Mouse (Mus musculus): ENCODE measurements around the gene Spop.
A peak's percentile ranks its signal among the peaks of the same experiment; 100 is the strongest.
"Not testable (repeated sequence)": the region's sequence is repeated elsewhere in the genome, so short reads cannot be mapped to it uniquely, and the experiment has no call there.

The Spop gene

GRCm38 (mm10) chr11:95501826-95502225, 87.9 kb downstream of the Spop start:
- not testable (repeated sequence) for DNase-seq

GRCm38 (mm10) chr11:95503581-95504180, 89.8 kb downstream of the Spop start:
- DNase-seq = no peak

DNA sequence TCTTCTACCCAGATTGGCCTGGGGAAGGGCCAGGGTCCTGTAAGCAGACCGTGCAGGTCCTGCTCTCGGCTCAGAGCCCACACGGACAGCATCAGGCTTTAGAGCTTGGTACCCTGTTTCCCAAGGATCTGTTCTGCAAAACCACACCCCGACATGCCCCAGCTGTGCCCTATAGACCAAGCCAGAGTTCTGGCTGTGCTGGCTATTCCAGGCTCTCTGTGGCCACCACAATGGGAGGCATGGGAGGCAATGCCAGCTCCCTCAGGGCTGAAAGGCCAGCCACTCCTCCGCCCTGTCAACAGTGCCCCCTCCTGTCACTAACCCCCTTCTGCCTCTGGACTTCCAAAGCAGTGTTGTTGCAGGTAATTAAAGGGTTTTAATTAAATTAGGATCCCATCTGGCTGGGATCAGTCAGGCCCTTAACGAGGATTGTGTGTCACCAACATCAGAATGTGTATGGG, 90.4 kb downstream of the Spop start:
- no peak for DNase-seq

DNA sequence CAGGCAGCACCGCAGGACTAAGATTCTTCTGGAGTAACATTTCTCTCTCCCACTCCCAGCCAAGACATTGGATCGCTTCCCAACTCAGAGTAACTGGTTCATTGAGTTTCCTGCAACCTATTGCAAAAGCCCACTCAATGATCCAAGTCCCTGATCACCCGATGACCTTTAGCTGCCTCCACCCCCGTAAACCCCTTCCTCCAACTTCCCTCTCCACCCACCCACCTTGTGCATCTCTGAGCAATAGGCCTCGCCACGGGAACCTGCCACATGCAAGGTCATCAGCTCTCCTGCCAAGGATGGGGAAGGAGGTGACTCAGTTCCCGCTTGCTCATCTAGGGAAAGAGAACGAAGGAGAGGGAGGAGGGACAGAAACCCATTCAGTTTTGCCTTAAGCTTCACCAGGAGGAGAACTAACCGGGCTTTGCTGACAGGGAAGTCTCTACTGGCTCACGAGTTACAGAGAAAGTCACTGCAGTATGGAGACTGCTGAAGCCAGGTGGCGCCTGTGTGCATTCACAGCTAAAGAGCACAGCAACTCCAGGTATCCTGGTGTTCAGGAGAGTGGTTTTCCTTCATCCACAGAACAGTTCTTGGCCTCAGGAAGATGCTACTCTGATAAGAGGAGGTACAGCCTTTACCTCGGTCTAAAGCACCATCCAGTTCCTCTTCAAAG, 93.3 kb downstream of the Spop start:
- DNase-seq = no peak

DNA sequence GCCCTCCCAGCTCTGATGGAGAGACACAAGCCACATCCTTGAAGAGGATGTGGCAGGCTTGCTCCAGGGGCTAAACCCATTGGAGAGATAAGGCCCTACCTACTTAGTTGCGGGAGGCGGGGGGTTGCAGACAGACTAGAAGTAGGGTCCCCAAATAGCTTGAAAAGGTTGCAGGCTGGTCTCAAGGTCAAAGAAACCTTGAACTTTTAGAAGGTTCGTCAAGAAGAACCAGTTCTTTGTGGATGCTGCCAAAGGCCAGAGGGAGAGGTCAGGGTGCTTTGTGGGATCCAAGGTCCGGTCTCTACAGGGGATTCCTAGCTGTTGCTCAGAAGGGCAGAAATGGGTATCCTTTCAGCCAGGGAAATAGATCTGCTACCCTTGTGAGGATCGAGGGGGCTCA, 93.9 kb downstream of the Spop start:
- DNase-seq = no peak

DNA sequence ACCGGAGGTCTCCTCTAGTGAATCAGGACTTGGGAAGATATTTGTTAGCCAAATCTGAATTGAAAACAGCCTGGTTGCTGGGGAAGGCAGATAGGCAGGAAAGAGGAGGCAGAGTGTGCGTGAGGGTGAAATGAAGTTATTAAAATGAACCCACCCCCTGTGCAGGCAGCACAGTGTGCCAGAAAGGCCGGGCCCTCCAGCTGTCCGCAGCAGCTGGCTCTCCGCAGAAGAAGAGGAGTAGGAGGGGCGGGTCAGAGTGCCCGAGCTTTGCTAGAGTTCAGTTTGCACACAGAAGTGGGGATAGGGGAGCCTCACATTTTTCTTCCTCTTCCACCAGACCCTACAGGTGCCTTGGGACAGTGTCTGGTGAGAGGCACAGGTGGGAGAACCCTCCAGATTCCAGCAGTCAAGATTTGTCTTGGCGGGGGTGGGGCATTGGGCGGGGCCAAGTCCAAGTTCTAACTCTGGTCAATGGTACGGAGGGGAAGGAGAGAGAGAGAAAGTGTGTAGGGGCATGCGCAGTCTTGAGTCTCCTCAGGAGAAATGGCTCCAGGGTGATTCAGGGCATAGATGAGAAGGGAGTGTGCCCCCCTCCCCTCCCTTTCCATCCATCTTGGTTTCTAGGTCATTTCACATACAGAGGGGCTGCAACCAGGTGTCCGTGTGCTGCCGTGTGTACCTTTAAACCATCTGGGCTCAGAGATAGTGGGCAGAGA, 94.5 kb downstream of the Spop start:
- DNase-seq = no peak

GRCm38 (mm10) chr11:95509126-95509717, 95.3 kb downstream of the Spop start:
- DNase-seq = peak; percentile 13

DNA sequence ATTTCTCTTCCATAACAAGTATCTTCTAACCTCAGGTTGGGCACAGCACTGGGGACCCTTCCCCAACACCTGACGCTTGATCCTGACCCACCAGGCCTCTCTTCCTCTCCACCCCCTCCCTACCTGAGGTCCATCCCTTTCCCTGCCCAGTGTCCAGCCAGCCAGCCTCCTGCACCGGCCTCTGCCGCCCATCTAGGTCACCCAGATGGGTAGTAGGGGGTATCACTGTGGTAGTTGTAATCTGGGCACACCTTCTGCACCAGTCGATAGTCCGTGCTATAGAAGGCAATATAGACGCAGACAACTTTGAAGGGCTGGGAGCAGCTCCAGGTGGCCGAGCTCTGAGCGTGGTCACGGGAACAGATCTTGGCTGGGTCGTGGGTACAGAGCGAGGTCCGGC, 96.8 kb downstream of the Spop start:
- no peak for DNase-seq

DNA sequence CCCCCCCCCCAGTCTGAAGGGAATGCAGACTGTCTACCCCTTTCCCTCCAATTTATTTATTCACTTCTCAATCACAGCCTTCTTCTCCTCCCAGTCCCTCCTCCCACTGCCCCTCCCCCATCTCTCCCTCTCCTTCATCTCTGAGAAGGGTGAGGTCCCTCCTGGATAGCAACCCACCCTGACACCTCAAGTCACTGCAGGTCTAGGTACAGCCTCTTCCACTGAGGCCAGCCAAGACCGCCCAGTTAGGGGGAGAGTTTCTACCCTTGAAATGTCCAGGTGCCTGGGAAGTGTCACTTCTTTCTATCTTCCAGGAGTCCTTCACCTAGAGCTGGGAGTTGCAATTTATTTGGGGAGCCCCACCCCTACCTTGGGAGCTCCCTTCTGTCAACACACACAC, 98.0 kb downstream of the Spop start:
- DNase-seq = no peak

- no peak for DNase-seq
These were observed 98.5 kb downstream of the Spop start for GRCm38 (mm10) chr11:95512383-95512782.

GRCm38 (mm10) chr11:95513461-95514297, 99.8 kb downstream of the Spop start:
- no peak for DNase-seq

DNA sequence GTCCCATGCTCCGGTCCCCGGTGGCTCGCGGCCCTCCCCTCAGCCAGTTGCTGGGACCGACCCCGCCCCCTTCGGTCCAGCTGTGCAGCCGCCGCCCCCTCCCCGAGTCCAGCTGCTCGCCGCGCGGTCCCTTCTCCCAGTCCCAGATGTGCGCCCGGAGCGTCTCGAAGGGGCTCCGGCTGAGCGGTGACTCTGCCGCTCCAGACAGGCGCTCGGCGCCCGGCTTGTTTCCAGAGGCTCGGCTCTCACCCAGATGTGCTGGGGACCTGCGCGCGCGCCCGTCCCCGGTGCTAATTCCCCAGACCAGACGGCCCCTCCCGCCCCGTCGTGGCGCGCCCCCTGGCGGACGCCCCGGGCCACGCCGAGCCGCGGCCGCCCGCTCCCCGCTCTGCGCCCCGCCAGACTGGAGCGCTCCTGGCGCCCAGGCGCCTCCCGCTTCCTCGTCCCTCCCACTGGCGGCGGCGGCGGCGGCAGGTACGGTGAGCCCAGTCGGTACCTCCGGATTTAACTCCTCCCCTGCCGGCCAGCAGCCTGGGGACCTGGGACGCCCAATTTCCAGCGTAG, 100.5 kb downstream of the Spop start, which contains the start of gene Nxph3:
TSS of gene Nxph3 (minus strand) at position 273 of the 564 bp plus-strand sequence.
- peak; percentile 70 for DNase-seq

DNA sequence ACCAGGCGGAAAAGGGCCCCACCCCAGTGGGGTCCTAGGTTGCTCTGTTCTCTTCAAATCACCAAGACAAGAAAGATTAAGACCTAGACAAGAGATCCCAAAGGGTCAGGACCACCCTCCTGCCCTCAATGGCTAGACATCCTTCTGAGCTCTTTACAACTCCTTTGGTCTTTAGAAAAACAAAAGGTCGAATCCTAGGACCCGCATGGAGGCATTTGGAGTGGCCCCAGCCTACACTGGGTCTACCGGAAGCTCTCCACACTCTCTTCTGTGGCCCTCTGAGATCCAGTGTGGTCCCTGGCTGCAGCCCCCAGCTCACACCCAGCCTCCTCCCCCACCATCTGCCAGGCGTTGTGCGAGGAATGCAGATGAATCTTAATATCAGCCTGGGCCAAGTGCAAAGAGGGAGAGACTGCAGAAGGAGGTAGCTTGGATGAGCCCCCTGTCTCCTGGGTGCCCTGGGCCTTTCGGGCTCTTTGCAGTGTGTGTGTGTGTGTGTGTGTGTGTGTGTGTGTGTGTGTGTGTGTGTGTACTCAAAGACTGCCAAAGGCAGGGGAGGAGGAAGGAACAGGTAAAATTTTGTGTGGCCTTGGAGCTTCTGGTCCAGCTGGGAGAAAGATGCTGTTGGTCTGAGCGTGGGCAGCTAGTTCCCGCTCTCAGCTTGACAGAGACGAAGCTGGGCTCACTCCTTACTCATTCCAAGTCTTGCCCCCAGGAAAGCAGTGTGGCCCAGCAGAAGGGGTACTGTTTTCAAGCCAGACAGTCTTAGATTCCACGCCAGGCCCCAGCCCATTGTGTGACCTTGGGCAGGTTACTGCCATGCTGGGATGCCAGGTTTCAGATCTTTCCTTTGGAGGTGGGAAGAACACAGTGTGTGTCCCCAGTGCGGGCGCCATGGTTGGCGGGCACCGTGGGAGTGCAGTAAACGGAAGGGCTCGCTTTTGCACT, 101.8 kb downstream of the Spop start:
- DNase-seq = no peak

DNA sequence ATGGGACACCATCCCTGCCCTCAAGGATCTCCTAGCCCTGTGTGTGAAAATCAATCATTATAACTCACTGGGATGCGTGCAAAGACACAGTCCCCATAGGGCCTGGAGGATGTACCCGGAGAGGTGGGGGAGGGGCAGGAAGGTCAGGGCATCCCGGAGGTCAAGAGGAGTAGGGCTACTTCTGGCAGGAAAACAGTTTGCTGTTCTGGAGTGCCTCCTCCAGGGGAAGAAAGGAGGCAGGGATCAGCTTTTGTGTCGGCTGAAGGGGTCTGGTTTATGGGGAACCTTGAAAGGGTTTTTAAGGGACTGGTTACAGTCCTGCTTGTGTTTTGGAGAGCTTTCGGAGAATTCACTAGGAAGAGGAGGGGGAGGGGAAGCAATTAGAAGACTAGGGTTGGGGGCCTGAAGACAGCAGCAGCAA, 102.6 kb downstream of the Spop start:
- DNase-seq = no peak

GRCm38 (mm10) chr11:95517162-95517561, 103.3 kb downstream of the Spop start:
- no peak for DNase-seq

GRCm38 (mm10) chr11:95519299-95519698, 105.4 kb downstream of the Spop start:
- DNase-seq = no peak

- DNase-seq = no peak
These were observed 106.1 kb downstream of the Spop start for GRCm38 (mm10) chr11:95519996-95520395.

DNA sequence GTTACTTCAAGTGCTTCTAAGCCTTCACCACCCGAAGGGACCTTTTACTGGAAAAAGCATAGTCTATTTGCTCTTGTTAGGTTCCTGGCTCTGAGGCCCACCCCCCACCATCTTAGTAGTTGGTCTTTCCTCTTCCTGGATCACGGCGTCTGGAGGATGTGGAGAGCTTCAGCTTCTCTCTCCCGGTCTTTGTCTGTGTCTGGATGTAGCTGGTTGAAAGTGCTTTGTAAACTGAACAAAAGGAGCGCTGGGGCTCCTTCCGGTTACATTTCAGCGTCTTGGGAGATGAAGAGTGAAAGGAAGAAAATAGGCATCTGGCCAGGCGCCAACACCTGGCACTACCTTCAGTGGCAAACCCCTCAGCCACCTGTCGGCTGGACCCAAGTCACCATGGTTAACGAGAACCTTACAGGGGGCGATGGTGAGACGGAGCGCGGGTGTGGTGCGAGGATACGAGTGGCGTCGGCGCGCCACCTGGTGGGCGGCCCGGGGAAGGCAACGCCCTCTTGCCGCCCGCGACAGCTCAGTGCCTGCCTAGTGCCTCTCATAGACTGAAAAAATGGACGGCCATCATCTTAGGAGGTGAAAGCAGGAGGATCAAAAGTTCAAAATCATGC, 106.7 kb downstream of the Spop start:
- DNase-seq = peak; percentile 93

GRCm38 (mm10) chr11:95521563-95521962, 107.7 kb downstream of the Spop start:
- DNase-seq = peak; percentile 79

- no peak for DNase-seq
These were observed 113.4 kb downstream of the Spop start for GRCm38 (mm10) chr11:95527307-95527706.

DNA sequence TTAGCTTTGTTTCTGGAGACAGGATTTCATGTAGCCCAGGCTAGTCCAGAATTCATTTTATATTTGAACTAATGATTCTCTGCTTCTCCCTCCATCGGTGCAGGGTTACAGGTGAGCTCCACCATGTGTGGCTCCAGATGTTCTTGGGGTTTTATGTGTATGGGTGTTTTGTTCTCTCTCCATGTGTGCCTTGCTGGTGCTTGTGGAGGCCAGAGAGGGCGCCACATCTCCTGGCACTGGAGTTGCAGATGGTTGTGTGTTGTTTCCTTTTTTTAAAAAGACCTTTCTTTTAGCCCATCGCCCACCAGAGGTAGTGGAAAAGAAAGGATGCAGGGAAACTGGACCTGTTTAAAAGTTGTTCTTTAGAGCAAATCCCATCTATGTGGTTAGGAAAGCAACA, 114.4 kb downstream of the Spop start:
- no peak for DNase-seq

Measured in thymus, postnatal 14 days (tissue).